Mouse (Mus musculus) thymus, adult 2 months (tissue): ENCODE measurements around the gene Polr2a.

Experiments
- CTCF ChIP-seq: fragments of 200-500 bp; IDR thresholded peaks from 2 replicates; pipeline ENCODE4 v1.5.1; 2012; ENCODE audit warnings: mild to moderate bottlenecking, control low read depth, low read length, moderate library complexity, borderline replicate concordance; ENCODE audit not compliant: control insufficient read depth, poor library complexity, insufficient read depth; ENCODE audit errors: extremely low read depth
- POLR2A ChIP-seq: fragments of 200-500 bp; IDR thresholded peaks from 2 replicates; pipeline ENCODE4 v1.6.1; 2012; ENCODE audit warnings: mild to moderate bottlenecking, low read length, control low read depth, moderate library complexity; ENCODE audit not compliant: control insufficient read depth, poor library complexity, insufficient read depth; ENCODE audit errors: extremely low read depth

- TF ChIP-seq POLR2A (no peak), CTCF (no peak)
Observed at GRCm38 (mm10) chr11:69708614-69709265, 49.7 kb downstream of the Polr2a start.
